Mouse (Mus musculus) splenic B cell, adult 2 months (primary cell): ENCODE measurements around the gene Fer1l4.

ENCODE experiments used
- DNase-seq: peaks from one replicate; pipeline ENCODE4 v3.0.0-alpha.2; 2011; ENCODE audit warnings: low read depth, low spot score
- H3K27me3 ChIP-seq: 2 replicates; pipeline ENCODE4 v1.6.1; 2012; ENCODE audit warnings: mild to moderate bottlenecking, low read length, moderate library complexity, mixed read lengths; ENCODE audit not compliant: control insufficient read depth, poor library complexity, insufficient read depth, severe bottlenecking
- H3K36me3 ChIP-seq: 2 replicates; pipeline ENCODE4 v1.6.1; 2012; ENCODE audit warnings: mild to moderate bottlenecking, low read length, moderate library complexity, mixed read lengths; ENCODE audit not compliant: control insufficient read depth, poor library complexity, insufficient read depth, severe bottlenecking

Fer1l4 gene

DNA sequence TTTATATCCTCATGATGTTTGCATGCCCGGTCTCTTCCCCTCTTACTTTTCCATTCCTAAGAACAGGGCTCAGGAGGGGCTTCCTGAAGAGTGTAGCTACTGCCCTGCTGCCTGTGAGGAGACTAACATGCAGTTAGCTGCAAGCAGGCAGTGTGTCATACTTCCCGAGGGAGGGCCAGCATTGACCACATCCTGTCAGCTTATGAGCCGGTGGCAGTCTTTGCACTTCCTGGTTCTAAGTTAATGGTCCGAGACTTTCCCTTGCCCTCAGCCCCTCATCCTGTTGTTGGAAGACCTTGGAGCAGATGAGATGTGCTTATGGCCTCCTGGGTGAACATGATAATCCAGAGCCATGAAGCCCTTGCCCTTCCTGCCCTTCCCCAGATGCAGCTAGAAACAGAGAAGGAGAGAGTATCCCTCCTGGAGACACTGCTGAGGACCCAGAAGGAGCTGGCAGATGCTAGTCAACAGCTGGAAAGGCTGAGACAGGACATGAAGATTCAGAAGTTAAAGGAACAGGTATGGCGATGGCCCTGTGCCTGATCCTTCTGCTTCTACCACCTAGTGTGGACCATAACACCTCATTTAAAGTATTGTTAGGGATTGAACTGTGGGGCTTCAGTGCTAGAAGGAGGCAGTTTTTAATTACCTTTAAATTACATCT lies 73.3 kb downstream of the Fer1l4 start:
- Histone ChIP-seq H3K36me3 (peaks cover 2% of the 10 kb centered on the region; the same call in 1 of the 2 replicates), H3K27me3 (no peaks in the 10 kb centered on the region)
- DNase-seq, result peak; percentile 72

- Histone ChIP-seq H3K27me3 (no peaks in the 10 kb centered on the region), H3K36me3 (peaks cover 6% of the 10 kb centered on the region)
- peak; percentile 55 for DNase-seq
Observed at GRCm38 (mm10) chr2:155974087-155974731, 78.5 kb downstream of the Fer1l4 start.

DNA sequence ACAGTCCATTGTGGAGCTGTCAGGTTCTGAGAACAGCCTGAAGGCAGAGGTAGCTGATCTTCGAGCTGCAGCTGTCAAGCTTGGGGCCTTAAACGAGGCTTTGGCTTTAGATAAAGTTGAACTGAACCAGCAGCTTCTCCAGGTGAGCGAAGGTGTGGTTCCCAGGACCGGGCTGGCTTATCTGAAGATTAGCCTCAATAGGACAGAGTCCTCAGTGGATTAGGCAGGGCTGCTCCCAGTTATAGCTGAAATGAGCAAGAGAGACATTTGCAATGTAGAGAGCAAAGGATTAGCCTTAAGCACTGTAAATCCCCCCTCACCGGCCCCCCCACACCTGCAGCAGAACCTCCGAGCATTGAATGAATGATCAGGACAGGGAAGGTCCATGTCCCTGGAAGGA lies 79.4 kb downstream of the Fer1l4 start:
- Histone ChIP-seq H3K27me3 (no peaks in the 10 kb centered on the region), H3K36me3 (peaks cover 9% of the 10 kb centered on the region)
- no peak for DNase-seq
